Mouse (Mus musculus): Measurements from ENCODE around the gene Tmigd3.

DNA sequence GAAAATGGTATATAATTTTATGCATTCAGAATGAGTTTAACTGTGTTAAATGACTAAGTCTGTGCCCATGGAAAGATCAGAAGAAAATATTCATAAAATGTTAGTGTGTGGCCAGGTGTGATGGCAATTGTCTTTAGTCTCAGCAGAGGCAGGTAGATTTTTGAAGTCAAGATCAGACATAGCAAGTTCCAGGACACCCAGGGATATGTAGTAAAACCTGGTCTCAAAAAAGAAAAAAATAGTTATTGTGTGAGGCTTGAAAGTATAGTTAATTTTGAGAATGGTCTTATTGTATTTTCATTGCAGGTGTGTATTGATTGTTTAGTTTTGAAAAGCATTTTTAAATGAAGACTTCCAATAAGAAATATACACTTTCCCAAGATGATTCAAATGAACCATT is 47.1 kb upstream of the Tmigd3 start:
- TF ChIP-seq CTCF (IDR thresholded peaks at IDR 0.05; ENCODE audit: extremely low read depth, insufficient read depth, insufficient read length, insufficient replicate concordance) (no peak), POLR2A (IDR thresholded peaks at IDR 0.05; ENCODE audit: low read depth, low read length) (no peak)
